Mouse (Mus musculus) granulocyte monocyte progenitor cell, adult 5-6 weeks (primary cell): ENCODE data around the gene Apoo. TPM values are rescaled to one million over a fixed set of nuclear protein-coding genes. Genes with fewer than 3 reads are reported as not detected.
A peak's percentile ranks its signal among the peaks of the same experiment; 100 is the strongest.
"Not testable (repeated sequence)": the region's sequence is repeated elsewhere in the genome, so short reads cannot be mapped to it uniquely, and the experiment has no call there.

Experiments used
- ATAC-seq: replicated peaks from 2 replicates; pipeline ENCODE4 v1.8.0; 2016; ENCODE audit warnings: mild to moderate bottlenecking, moderate TSS enrichment, inconsistent platforms; ENCODE audit not compliant: poor library complexity, severe bottlenecking
- total RNA-seq, 2 experiments: library from RNA; stranded (forward) in 1 of 2; stranded (reverse) in 1 of 2; fragments of 200-712, 200-1000 nt in 1 of 2; fragments of >200 nt in 1 of 2; fragmentation: Nextera tagmentation in 1 of 2; gene quantifications; 2 replicates each; pipeline ENCODE4 v1.2.3; 2014 to 2017

Apoo gene
- 22.9 and 47.4 TPM in 2 replicates for total RNA-seq (2014; fragmentation: Nextera tagmentation)
- 18.1 and 19.5 TPM in 2 replicates for total RNA-seq (2017)

DNA sequence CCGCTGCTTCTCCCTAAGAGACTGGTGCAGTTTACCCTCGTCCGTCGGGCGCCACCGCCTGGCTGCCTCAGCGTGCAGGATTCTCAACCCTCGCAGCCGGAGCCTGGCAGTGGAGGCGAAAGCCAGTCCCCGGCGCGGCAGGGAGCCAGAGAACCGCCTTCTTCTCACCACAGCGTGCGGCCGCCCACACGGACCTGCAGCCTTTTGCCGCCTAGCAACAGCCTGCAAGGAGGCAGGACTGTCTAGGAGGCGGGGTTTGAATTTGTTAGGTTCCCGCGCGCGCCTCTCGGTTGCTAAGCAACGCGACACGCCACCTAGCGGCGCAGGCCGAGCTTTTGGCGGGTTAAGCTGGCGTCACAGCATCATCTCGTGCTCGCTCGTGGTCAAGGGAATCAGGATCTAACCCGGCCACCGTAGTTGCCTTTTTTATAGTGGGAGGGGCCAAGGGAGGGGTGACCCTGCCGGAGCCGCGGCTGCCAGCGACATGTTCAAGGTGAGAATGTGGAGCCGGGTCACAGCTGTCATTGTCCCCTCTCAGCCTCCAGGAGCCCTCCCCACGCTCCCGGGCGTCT is at the start of gene Apoo, which contains the start of gene Fam90a1b:
Gene Apoo (plus strand): TSS at position 448 of the 572 bp plus-strand sequence.
Gene Fam90a1b (minus strand): TSS at position 108 of the 572 bp plus-strand sequence.
- ATAC-seq, result peak; percentile 96

GRCm38 (mm10) chrX:94321036-94321902 is 45.6 kb upstream of the Apoo start:
- no peak for ATAC-seq

- ATAC-seq, result not testable (repeated sequence)
Measured at GRCm38 (mm10) chrX:94343638-94344037, 23.3 kb upstream of the Apoo start.

DNA sequence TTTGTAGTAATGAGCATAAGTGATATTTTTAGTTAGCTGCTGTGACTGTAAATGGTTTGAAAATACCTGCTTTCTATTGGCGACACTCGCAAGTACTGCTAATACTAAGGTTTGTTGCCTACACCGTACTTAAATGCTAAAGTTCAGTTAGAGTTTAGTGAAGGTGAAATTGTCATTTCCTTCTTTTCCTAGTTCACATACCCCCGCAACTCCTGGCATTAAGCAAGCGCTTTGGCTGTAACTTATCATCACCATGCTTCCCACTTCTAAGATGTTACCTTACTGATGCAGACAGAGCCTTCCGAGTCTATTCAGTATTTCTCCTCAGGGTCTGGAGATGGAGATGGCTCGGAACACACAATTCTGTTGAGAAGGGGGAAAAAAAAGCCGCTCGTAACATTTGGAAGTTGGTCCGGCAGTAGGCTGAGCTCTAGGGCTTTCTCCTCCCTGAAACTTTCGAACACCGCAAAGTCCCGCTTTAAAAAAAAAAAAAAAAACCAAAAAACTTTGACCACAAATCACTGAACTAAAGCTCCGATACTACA is 1.5 kb upstream of the Apoo start:
- ATAC-seq, result no peak

DNA sequence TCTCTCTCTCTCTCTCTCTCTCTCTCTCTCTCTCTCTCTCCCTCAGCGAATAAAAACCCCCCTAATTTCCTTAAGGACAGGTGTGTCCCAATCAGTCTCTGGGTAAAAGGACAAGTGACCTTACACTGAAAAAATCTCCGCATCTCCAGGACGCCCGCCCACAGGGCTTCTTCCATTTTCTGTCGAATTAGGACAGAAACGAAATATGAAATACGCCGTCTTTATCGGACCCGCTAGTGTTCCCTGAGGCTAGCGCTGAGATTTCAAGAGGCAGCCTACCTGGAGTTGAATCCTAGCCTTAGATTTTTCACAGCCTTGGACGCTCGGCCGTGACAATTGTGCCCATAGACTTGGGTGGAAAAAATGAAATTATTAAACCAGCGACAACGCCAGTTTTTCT is 888 bp upstream of the Apoo start:
- ATAC-seq, result no peak

DNA sequence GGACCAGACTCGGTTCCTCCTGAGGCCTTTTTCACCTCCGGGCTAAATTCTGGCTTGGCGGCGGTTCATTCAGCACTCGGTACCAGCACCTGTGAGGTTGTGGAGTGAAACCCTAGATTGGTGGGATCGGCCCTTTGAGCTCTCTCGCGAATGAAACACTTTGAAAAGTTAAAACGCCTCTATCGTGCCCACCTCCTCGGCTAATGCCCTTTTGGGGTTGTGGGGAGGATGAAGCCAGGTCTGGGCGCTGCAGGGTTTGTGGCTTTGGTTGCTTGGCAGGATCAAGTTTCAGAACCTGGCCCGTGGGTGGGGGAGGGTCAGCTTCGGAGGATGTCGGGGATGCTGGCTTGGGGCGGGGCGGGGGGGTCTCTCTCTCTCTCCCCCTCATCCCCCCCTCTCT is 331 bp downstream of the Apoo start:
- ATAC-seq, result no peak

DNA sequence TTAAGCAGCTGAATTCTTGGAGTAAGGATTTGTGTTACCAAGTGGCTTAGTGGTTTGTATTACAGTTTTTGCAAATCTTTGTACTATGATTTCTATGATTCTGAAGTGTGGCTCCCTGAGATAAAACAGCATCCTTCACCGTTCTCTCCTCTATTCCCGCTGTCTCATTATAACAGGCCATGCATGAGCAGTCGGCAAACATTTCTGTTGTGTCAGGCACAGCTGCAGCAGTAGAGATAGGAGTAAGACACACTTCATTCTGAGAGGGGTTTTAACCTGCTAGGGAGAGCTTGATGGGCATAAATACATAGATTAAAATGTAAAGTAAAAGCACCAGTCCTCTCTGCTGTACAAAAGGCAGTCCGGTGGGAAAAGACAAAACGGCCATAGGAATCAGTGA is 11.8 kb downstream of the Apoo start:
- ATAC-seq, result no peak

GRCm38 (mm10) chrX:94408975-94409374 is 42.1 kb downstream of the Apoo start:
- ATAC-seq, result no peak

DNA sequence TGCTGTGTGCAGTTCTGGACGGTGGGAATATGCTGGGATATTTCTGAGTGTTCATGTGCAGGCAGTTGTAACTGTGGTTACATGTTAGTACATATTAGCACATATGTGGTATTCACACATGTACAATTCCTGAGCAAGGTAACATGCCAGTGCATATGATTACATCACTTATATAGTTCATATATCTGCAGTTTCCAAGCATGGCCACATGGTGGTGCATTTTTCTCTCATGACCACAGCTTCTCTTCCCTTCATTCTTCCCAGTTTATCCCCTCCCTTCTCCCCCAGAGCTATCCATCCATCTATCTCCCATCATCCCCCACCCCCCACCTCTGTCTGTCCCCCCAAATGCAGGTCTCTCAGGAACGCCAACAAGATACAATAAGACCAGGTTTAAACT is 53.3 kb downstream of the Apoo start:
- ATAC-seq, result peak; percentile 46; the same call in 1 of the 2 replicates

- peak; percentile 44 for ATAC-seq
Measured at GRCm38 (mm10) chrX:94431548-94432375, 64.8 kb downstream of the Apoo start.

GRCm38 (mm10) chrX:94445427-94445826 is 78.5 kb downstream of the Apoo start:
- ATAC-seq, result not testable (repeated sequence)

DNA sequence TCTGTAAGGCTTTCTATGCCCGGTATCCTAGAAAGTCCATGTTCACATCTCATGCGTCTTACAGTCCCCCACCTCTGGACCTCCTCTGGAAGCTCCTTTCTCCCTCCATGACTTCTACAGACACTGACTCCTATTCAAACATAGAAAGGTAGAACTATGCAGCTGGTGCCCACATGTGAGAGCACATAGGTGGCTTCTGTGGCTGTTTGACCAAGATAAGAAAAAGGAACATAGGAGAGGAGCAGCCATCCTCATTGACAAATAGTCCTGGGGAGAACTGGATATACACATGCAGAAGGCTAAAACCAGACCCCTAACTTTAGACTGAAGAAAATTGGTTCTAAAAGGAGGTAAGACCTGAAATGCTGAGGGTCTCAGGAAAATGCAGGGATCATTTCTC is 79.1 kb downstream of the Apoo start:
- ATAC-seq, result not testable (repeated sequence)

- not testable (repeated sequence) for ATAC-seq
Measured at GRCm38 (mm10) chrX:94450047-94450881, 83.3 kb downstream of the Apoo start.

GRCm38 (mm10) chrX:94459346-94459745 is 92.4 kb downstream of the Apoo start:
- no peak for ATAC-seq

DNA sequence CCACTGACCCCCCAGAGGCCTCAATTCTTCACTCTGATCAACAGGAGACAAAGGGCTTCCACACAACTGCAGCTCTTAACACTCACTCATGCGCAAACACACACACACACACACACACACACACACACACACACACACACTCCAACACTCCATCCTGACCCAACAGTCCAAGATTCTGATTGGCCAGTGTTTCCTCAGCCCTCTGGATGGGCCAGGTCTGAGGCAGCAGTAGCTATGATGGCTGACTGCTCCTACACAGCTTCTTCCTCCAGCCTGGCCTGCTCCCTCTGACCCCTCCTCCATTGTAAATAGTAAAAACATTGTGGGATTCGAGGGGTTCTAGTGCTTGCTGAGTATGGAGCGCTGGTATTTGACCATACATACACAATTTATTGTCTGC is 94.6 kb downstream of the Apoo start:
- ATAC-seq, result not testable (repeated sequence)

DNA sequence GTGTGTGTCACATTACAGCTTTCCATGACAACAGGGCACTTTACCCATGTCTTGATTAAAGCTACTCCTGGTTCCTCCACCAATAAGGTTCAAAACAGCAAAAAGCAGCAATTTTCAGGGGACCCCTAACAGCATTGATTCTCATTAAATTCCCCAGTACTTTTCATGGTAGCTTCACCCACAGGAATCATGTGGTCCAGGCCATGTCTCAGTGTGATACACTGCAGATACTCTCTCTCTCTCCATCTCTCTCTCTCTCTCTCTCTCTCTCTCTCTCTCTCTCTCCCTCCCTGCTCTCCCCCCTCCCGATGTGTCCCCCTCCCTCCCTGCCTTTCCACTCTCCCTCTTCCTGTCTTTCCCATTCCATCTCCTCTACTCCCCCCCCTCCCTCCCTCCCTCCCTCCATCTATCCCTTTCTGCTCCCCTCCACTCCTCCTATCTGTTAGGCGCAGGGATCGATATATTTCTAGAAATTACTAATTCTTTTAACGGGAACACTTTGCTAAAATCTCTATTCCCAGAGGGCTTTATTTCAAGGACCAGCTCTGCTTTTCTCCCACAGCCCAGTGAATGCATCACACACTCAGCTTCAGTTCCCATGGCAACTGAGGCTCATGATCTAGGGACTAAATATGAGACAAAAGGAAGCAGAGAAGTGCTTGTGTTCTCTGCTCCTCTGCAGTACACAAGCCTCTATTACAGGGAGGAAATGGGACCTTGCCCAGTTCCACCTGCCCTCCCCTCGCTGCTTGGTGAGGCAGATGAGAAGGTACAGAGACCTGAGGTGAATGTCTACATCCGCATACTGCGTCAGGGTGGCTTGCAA is 95.9 kb downstream of the Apoo start:
- ATAC-seq, result not testable (repeated sequence)
